Mouse (Mus musculus) naive thymus-derived CD4-positive, alpha-beta T cell, adult 2 months (primary cell): ENCODE measurements around the gene Htr1f.
A peak's percentile ranks its signal among the peaks of the same experiment; 100 is the strongest.

ENCODE experiments used
- DNase-seq: peaks from one replicate; pipeline ENCODE4 v3.0.0-alpha.2; 2011; ENCODE audit warnings: low read depth

The Htr1f gene

GRCm38 (mm10) chr16:64973533-64974305, 131.9 kb downstream of the Htr1f start:
- DNase-seq: no peak

GRCm38 (mm10) chr16:64961690-64962089, 144.0 kb downstream of the Htr1f start:
- DNase-seq: peak; percentile 79

GRCm38 (mm10) chr16:64941646-64942195, 163.9 kb downstream of the Htr1f start:
- peak; percentile 79 for DNase-seq

- DNase-seq: no peak
Measured at GRCm38 (mm10) chr16:64934793-64935192, 170.9 kb downstream of the Htr1f start.

GRCm38 (mm10) chr16:64934011-64934410, 171.6 kb downstream of the Htr1f start:
- no peak for DNase-seq

- DNase-seq: no peak
Measured at GRCm38 (mm10) chr16:64923500-64923899, 182.2 kb downstream of the Htr1f start.

- no peak for DNase-seq
Measured at GRCm38 (mm10) chr16:64908747-64909146, 196.9 kb downstream of the Htr1f start.

- peak; percentile 41 for DNase-seq
Measured at GRCm38 (mm10) chr16:64907112-64907511, 198.5 kb downstream of the Htr1f start.

GRCm38 (mm10) chr16:64903328-64903727, 202.3 kb downstream of the Htr1f start:
- peak; percentile 18 for DNase-seq

- DNase-seq: peak; percentile 76
Measured at GRCm38 (mm10) chr16:64899084-64899483, 206.6 kb downstream of the Htr1f start.

- DNase-seq: no peak
Measured at GRCm38 (mm10) chr16:64889496-64889895, 216.2 kb downstream of the Htr1f start.

GRCm38 (mm10) chr16:64885547-64885946, 220.1 kb downstream of the Htr1f start:
- DNase-seq: no peak

GRCm38 (mm10) chr16:64885142-64885541, 220.5 kb downstream of the Htr1f start:
- DNase-seq: no peak

GRCm38 (mm10) chr16:64884420-64884838, 221.2 kb downstream of the Htr1f start:
- DNase-seq: no peak

- no peak for DNase-seq
Measured at GRCm38 (mm10) chr16:64883896-64884295, 221.8 kb downstream of the Htr1f start.

- peak; percentile 36 for DNase-seq
Measured at GRCm38 (mm10) chr16:64881442-64881841, 224.2 kb downstream of the Htr1f start.

GRCm38 (mm10) chr16:64880986-64881385, 224.7 kb downstream of the Htr1f start:
- DNase-seq: no peak

GRCm38 (mm10) chr16:64879735-64880134, 225.9 kb downstream of the Htr1f start:
- no peak for DNase-seq

GRCm38 (mm10) chr16:64878611-64879132, 227.0 kb downstream of the Htr1f start:
- no peak for DNase-seq

- DNase-seq: no peak
Measured at GRCm38 (mm10) chr16:64877314-64877713, 228.3 kb downstream of the Htr1f start.

GRCm38 (mm10) chr16:64876631-64877265, 228.9 kb downstream of the Htr1f start:
- no peak for DNase-seq

- DNase-seq: no peak
Measured at GRCm38 (mm10) chr16:64875822-64876221, 229.8 kb downstream of the Htr1f start.

- no peak for DNase-seq
Measured at GRCm38 (mm10) chr16:64875384-64875783, 230.3 kb downstream of the Htr1f start.
